Mouse (Mus musculus): ENCODE results near the gene Nle1.

Nle1 gene

GRCm38 (mm10) chr11:82870173-82871030 lies 37.8 kb downstream of the Nle1 start:
- in situ Hi-C loops (cut with MboI, MseI): no loop called here

GRCm38 (mm10) chr11:82869506-82870172 lies 38.6 kb downstream of the Nle1 start:
- in situ Hi-C loops (cut with MboI, MseI): no loop called here

GRCm38 (mm10) chr11:82867956-82868355 lies 40.3 kb downstream of the Nle1 start:
- in situ Hi-C loops (cut with MboI, MseI): no loop called here

- in situ Hi-C loops (cut with MboI, MseI): no loop called here
These were observed 41.2 kb downstream of the Nle1 start for GRCm38 (mm10) chr11:82866850-82867564.

- in situ Hi-C loops (cut with MboI, MseI): no loop called here
These were observed 42.3 kb downstream of the Nle1 start for GRCm38 (mm10) chr11:82865957-82866356.

- in situ Hi-C loops (cut with MboI, MseI): no loop called here
These were observed 44.7 kb downstream of the Nle1 start for GRCm38 (mm10) chr11:82863488-82863931.

GRCm38 (mm10) chr11:82863059-82863458 lies 45.2 kb downstream of the Nle1 start:
- in situ Hi-C loops (cut with MboI, MseI): no loop called here

- in situ Hi-C loops (cut with MboI, MseI): no loop called here
These were observed 45.6 kb downstream of the Nle1 start for GRCm38 (mm10) chr11:82862638-82863037.

GRCm38 (mm10) chr11:82861558-82861957 lies 46.7 kb downstream of the Nle1 start:
- in situ Hi-C loops (cut with MboI, MseI): no loop called here

- in situ Hi-C loops (cut with MboI, MseI): no loop called here
These were observed 47.5 kb downstream of the Nle1 start for GRCm38 (mm10) chr11:82860759-82861158.

- in situ Hi-C loops (cut with MboI, MseI): no loop called here
These were observed 50.8 kb downstream of the Nle1 start for GRCm38 (mm10) chr11:82857307-82857848.

GRCm38 (mm10) chr11:82856032-82856431 lies 52.2 kb downstream of the Nle1 start:
- in situ Hi-C loops (cut with MboI, MseI): no loop called here

GRCm38 (mm10) chr11:82855327-82855973 lies 52.8 kb downstream of the Nle1 start:
- in situ Hi-C loops (cut with MboI, MseI): no loop called here

- in situ Hi-C loops (cut with MboI, MseI): no loop called here
These were observed 54.1 kb downstream of the Nle1 start for GRCm38 (mm10) chr11:82854111-82854510.

- in situ Hi-C loops (cut with MboI, MseI): no loop called here
These were observed 55.3 kb downstream of the Nle1 start for GRCm38 (mm10) chr11:82852958-82853357.

GRCm38 (mm10) chr11:82852540-82852939 lies 55.7 kb downstream of the Nle1 start:
- in situ Hi-C loops (cut with MboI, MseI): no loop called here

GRCm38 (mm10) chr11:82852115-82852514 lies 56.1 kb downstream of the Nle1 start:
- in situ Hi-C loops (cut with MboI, MseI): no loop called here
